Mouse (Mus musculus): ENCODE data around the gene Gsg1.

The Gsg1 gene

GRCm38 (mm10) chr6:135261124-135261523 lies 7.0 kb upstream of the Gsg1 start:
- DNase-seq (ENCODE audit: low read depth, low spot score), result no peak

- DNase-seq (ENCODE audit: low read depth, low spot score), result no peak
Observed at GRCm38 (mm10) chr6:135260435-135260834, 6.3 kb upstream of the Gsg1 start.

GRCm38 (mm10) chr6:135252728-135253077 lies 1.4 kb downstream of the Gsg1 start:
- peak; percentile 91 for DNase-seq (ENCODE audit: low read depth, low spot score)

GRCm38 (mm10) chr6:135251849-135252727 lies 2.1 kb downstream of the Gsg1 start:
- DNase-seq (ENCODE audit: low read depth, low spot score), result no peak

GRCm38 (mm10) chr6:135250926-135251699 lies 3.0 kb downstream of the Gsg1 start:
- DNase-seq (ENCODE audit: low read depth, low spot score), result no peak

GRCm38 (mm10) chr6:135249846-135250531 lies 4.2 kb downstream of the Gsg1 start:
- peak; percentile 75 for DNase-seq (ENCODE audit: low read depth, low spot score)

GRCm38 (mm10) chr6:135247861-135248260 lies 6.3 kb downstream of the Gsg1 start:
- DNase-seq (ENCODE audit: low read depth, low spot score), result no peak

- no peak for DNase-seq (ENCODE audit: low read depth, low spot score)
Observed at GRCm38 (mm10) chr6:135245586-135245985, 8.6 kb downstream of the Gsg1 start.

GRCm38 (mm10) chr6:135240361-135240760 lies 13.8 kb downstream of the Gsg1 start:
- no peak for DNase-seq (ENCODE audit: low read depth, low spot score)

- no peak for DNase-seq (ENCODE audit: low read depth, low spot score)
Observed at GRCm38 (mm10) chr6:135238211-135238610, 15.9 kb downstream of the Gsg1 start.

- DNase-seq (ENCODE audit: low read depth, low spot score), result no peak
Observed at GRCm38 (mm10) chr6:135237326-135237725, 16.8 kb downstream of the Gsg1 start.

GRCm38 (mm10) chr6:135236576-135236975 lies 17.6 kb downstream of the Gsg1 start:
- DNase-seq (ENCODE audit: low read depth, low spot score), result no peak

- DNase-seq (ENCODE audit: low read depth, low spot score), result no peak
Observed at GRCm38 (mm10) chr6:135235742-135236141, 18.4 kb downstream of the Gsg1 start.

- DNase-seq (ENCODE audit: low read depth, low spot score), result no peak
Observed at GRCm38 (mm10) chr6:135232443-135233182, 21.5 kb downstream of the Gsg1 start.

- DNase-seq (ENCODE audit: low read depth, low spot score), result no peak
Observed at GRCm38 (mm10) chr6:135230586-135230985, 23.6 kb downstream of the Gsg1 start.

- DNase-seq (ENCODE audit: low read depth, low spot score), result no peak
Observed at GRCm38 (mm10) chr6:135228465-135228941, 25.6 kb downstream of the Gsg1 start.

- peak; percentile 25 for DNase-seq (ENCODE audit: low read depth, low spot score)
Observed at GRCm38 (mm10) chr6:135223786-135224416, 30.2 kb downstream of the Gsg1 start.

GRCm38 (mm10) chr6:135219916-135220315 lies 34.2 kb downstream of the Gsg1 start:
- no peak for DNase-seq (ENCODE audit: low read depth, low spot score)

GRCm38 (mm10) chr6:135218330-135218729 lies 35.8 kb downstream of the Gsg1 start:
- DNase-seq (ENCODE audit: low read depth, low spot score), result no peak

- no peak for DNase-seq (ENCODE audit: low read depth, low spot score)
Observed at GRCm38 (mm10) chr6:135212666-135213065, 41.5 kb downstream of the Gsg1 start.

- no peak for DNase-seq (ENCODE audit: low read depth, low spot score)
Observed at GRCm38 (mm10) chr6:135211169-135211568, 43.0 kb downstream of the Gsg1 start.
